Mouse (Mus musculus) CH12.LX (cell line): Measurements from ENCODE around the gene Birc3. TPM values are rescaled to one million over a fixed set of nuclear protein-coding genes. Genes with fewer than 3 reads are reported as not detected.

Source experiments
- DNase-seq: peaks from one replicate; pipeline ENCODE4 v3.0.0-alpha.2; 2013; ENCODE audit errors: extremely low read depth
- H3K27ac ChIP-seq: 2 replicates; pipeline ENCODE4 v1.5.1; 2012; ENCODE audit warnings: low read depth, mild to moderate bottlenecking, control low read depth, moderate library complexity; ENCODE audit not compliant: insufficient read depth
- H3K27me3 ChIP-seq: replicated peaks from 2 replicates; pipeline ENCODE3; 2012; ENCODE audit warnings: inconsistent platforms
- H3K36me3 ChIP-seq, 2 experiments: replicated peaks in 1 of 2; 2 replicates each; pipeline versions ENCODE3 to v1.6.1; 2012; ENCODE audit warnings: inconsistent platforms in 1 of 2, low read length in 1 of 2, mild to moderate bottlenecking in 1 of 2, mixed read lengths in 1 of 2, moderate library complexity in 1 of 2; ENCODE audit not compliant: control insufficient read depth in 1 of 2, insufficient read depth in 1 of 2
- H3K4me1 ChIP-seq, 2 experiments: 2 replicates each; pipeline ENCODE4 v1.6.1; 2012; ENCODE audit warnings: inconsistent platforms in 1 of 2, moderate library complexity in 1 of 2; ENCODE audit not compliant: insufficient read depth in 2 of 2, control insufficient read depth in 1 of 2
- H3K4me2 ChIP-seq: 2 replicates; pipeline ENCODE4 v1.6.1; 2012; ENCODE audit warnings: low read depth, mild to moderate bottlenecking, control low read depth; ENCODE audit not compliant: poor library complexity, insufficient read depth, severe bottlenecking
- H3K4me3 ChIP-seq, 3 experiments: fragments of 150-350 bp in 1 of 3; sonication (generic) in 1 of 3; replicated peaks in 1 of 3; 2 replicates each; pipeline versions ENCODE3 to v1.5.1; 2011 to 2012; ENCODE audit warnings: low read depth in 2 of 3, low read length in 2 of 3, mild to moderate bottlenecking in 2 of 3, moderate library complexity in 2 of 3, control low read depth in 1 of 3, improper control_type of control experiment in 1 of 3, inconsistent platforms in 1 of 3, mixed read lengths in 1 of 3; ENCODE audit not compliant: poor library complexity in 1 of 3
- H3K79me2 ChIP-seq: replicated peaks from 2 replicates; pipeline ENCODE4 v1.6.1; 2012; ENCODE audit warnings: mild to moderate bottlenecking, moderate library complexity; ENCODE audit not compliant: control insufficient read depth, poor library complexity, insufficient read depth, severe bottlenecking; ENCODE audit errors: extremely low read depth
- H3K9ac ChIP-seq: 2 replicates; pipeline ENCODE4 v1.6.1; 2012; ENCODE audit warnings: low read depth, mild to moderate bottlenecking, control low read depth, moderate library complexity; ENCODE audit not compliant: insufficient read depth
- H3K9me3 ChIP-seq: replicated peaks from 2 replicates; pipeline ENCODE3; 2012; ENCODE audit warnings: low read length, inconsistent platforms, mixed read lengths
- BHLHE40 ChIP-seq: IDR thresholded peaks from 2 replicates; pipeline ENCODE4 v1.6.1; 2011; ENCODE audit warnings: mild to moderate bottlenecking, low read depth, low read length, improper control_type of control experiment
- CHD1 ChIP-seq: IDR thresholded peaks from 2 replicates; pipeline ENCODE4 v1.6.1; 2012; ENCODE audit warnings: low read depth, low read length, improper control_type of control experiment, inconsistent platforms
- CHD2 ChIP-seq: IDR thresholded peaks from 2 replicates; pipeline ENCODE4 v1.6.1; 2011; ENCODE audit warnings: low read length, improper control_type of control experiment
- CTCF ChIP-seq, 2 experiments: IDR thresholded peaks in 1 of 2; conservative IDR thresholded peaks in 1 of 2; 2 replicates each; pipeline ENCODE4 v1.5.1; 2011 to 2012; ENCODE audit warnings: low read depth in 2 of 2, low read length in 2 of 2, improper control_type of control experiment in 1 of 2, inconsistent platforms in 1 of 2, mild to moderate bottlenecking in 1 of 2, moderate library complexity in 1 of 2
- E2F4 ChIP-seq: IDR thresholded peaks from 2 replicates; pipeline ENCODE4 v1.6.1; 2011; ENCODE audit warnings: low read depth, low read length, improper control_type of control experiment; ENCODE audit not compliant: insufficient replicate concordance
- EP300 ChIP-seq: IDR thresholded peaks from 2 replicates; pipeline ENCODE4 v1.6.1; 2011; ENCODE audit warnings: low read length, improper control_type of control experiment
- ETS1 ChIP-seq: conservative IDR thresholded peaks from 2 replicates; pipeline ENCODE4 v1.6.1; 2012; ENCODE audit warnings: low read depth, mild to moderate bottlenecking, inconsistent platforms, low read length, improper control_type of control experiment, moderate library complexity
- GABPA ChIP-seq: IDR thresholded peaks from 2 replicates; pipeline ENCODE4 v1.6.1; 2012; ENCODE audit warnings: low read depth, low read length, improper control_type of control experiment, inconsistent platforms; ENCODE audit not compliant: insufficient replicate concordance
- HCFC1 ChIP-seq: IDR thresholded peaks from 2 replicates; pipeline ENCODE4 v1.6.1; 2012; ENCODE audit warnings: low read depth, mild to moderate bottlenecking, inconsistent platforms, low read length, improper control_type of control experiment
- IRF4 ChIP-seq: IDR thresholded peaks from 2 replicates; pipeline ENCODE4 v1.6.1; 2014; ENCODE audit warnings: low read depth, mild to moderate bottlenecking, inconsistent platforms, low read length, improper control_type of control experiment
- JUN ChIP-seq: IDR thresholded peaks from 2 replicates; pipeline ENCODE4 v1.6.1; 2011; ENCODE audit warnings: low read depth, mild to moderate bottlenecking, low read length, improper control_type of control experiment, moderate library complexity; ENCODE audit not compliant: insufficient read depth
- JUND ChIP-seq: conservative IDR thresholded peaks from 2 replicates; pipeline ENCODE4 v1.6.1; 2011; ENCODE audit warnings: low read depth, low read length, improper control_type of control experiment
- KAT2A ChIP-seq: IDR thresholded peaks from 2 replicates; pipeline ENCODE4 v1.6.1; 2012; ENCODE audit warnings: low read length, improper control_type of control experiment, inconsistent platforms; ENCODE audit not compliant: insufficient replicate concordance
- MAFK ChIP-seq: IDR thresholded peaks from 2 replicates; pipeline ENCODE4 v1.6.1; 2011; ENCODE audit warnings: low read length, improper control_type of control experiment; ENCODE audit not compliant: insufficient replicate concordance
- MAX ChIP-seq: IDR thresholded peaks from 2 replicates; pipeline ENCODE4 v1.6.1; 2011; ENCODE audit warnings: low read length, improper control_type of control experiment
- MAZ ChIP-seq: IDR thresholded peaks from 2 replicates; pipeline ENCODE4 v1.6.1; 2012; ENCODE audit warnings: low read depth, mild to moderate bottlenecking, inconsistent platforms, low read length, improper control_type of control experiment, moderate library complexity
- MEF2A ChIP-seq: IDR thresholded peaks from 2 replicates; pipeline ENCODE4 v1.6.1; 2014; ENCODE audit warnings: low read depth, mild to moderate bottlenecking, inconsistent platforms, low read length, improper control_type of control experiment, borderline replicate concordance
- MXI1 ChIP-seq: IDR thresholded peaks from 2 replicates; pipeline ENCODE4 v1.6.1; 2011; ENCODE audit warnings: mild to moderate bottlenecking, low read depth, low read length, improper control_type of control experiment
- MYC ChIP-seq: IDR thresholded peaks from 2 replicates; pipeline ENCODE4 v1.6.1; 2011; ENCODE audit warnings: low read depth, mild to moderate bottlenecking, improper control_type of control experiment, low read length
- NELFE ChIP-seq: IDR thresholded peaks from 2 replicates; pipeline ENCODE4 v1.6.1; 2011; ENCODE audit warnings: low read depth, low read length, improper control_type of control experiment
- NRF1 ChIP-seq: IDR thresholded peaks from 2 replicates; pipeline ENCODE4 v1.6.1; 2014; ENCODE audit warnings: low read depth, mild to moderate bottlenecking, inconsistent platforms, low read length, improper control_type of control experiment, moderate library complexity
- PAX5 ChIP-seq: IDR thresholded peaks from 2 replicates; pipeline ENCODE4 v1.6.1; 2012; ENCODE audit warnings: low read length, inconsistent platforms, mixed read lengths
- POLR2A ChIP-seq: IDR thresholded peaks from 2 replicates; pipeline ENCODE4 v1.6.1; 2011; ENCODE audit warnings: low read depth, mild to moderate bottlenecking, improper control_type of control experiment, low read length
- POLR2AphosphoS2 ChIP-seq: IDR thresholded peaks from 2 replicates; pipeline ENCODE4 v1.6.1; 2011; ENCODE audit warnings: low read depth, low read length, improper control_type of control experiment
- RAD21 ChIP-seq: IDR thresholded peaks from 2 replicates; pipeline ENCODE4 v1.6.1; 2011; ENCODE audit warnings: low read depth, mild to moderate bottlenecking, low read length, improper control_type of control experiment, moderate library complexity
- RCOR1 ChIP-seq: conservative IDR thresholded peaks from 2 replicates; pipeline ENCODE4 v1.6.1; 2012; ENCODE audit warnings: low read depth, mild to moderate bottlenecking, inconsistent platforms, low read length, improper control_type of control experiment
- SIN3A ChIP-seq: IDR thresholded peaks from 2 replicates; pipeline ENCODE4 v1.6.1; 2012; ENCODE audit warnings: low read length, improper control_type of control experiment, inconsistent platforms
- SMC3 ChIP-seq: IDR thresholded peaks from 2 replicates; pipeline ENCODE4 v1.6.1; 2011; ENCODE audit warnings: low read depth, low read length, improper control_type of control experiment
- TBP ChIP-seq: conservative IDR thresholded peaks from 2 replicates; pipeline ENCODE4 v1.6.1; 2011; ENCODE audit warnings: low read depth, low read length, improper control_type of control experiment
- TCF12 ChIP-seq: IDR thresholded peaks from 2 replicates; pipeline ENCODE4 v1.6.1; 2014; ENCODE audit warnings: low read depth, mild to moderate bottlenecking, inconsistent platforms, low read length, improper control_type of control experiment
- UBTF ChIP-seq: IDR thresholded peaks from 2 replicates; pipeline ENCODE4 v1.6.1; 2012; ENCODE audit warnings: low read depth, mild to moderate bottlenecking, inconsistent platforms, low read length, improper control_type of control experiment, moderate library complexity
- USF1 ChIP-seq: IDR thresholded peaks from 2 replicates; pipeline ENCODE4 v1.6.1; 2014; ENCODE audit warnings: low read depth, mild to moderate bottlenecking, inconsistent platforms, low read length, improper control_type of control experiment
- USF2 ChIP-seq: conservative IDR thresholded peaks from 2 replicates; pipeline ENCODE4 v1.6.1; 2011; ENCODE audit warnings: low read depth, low read length, improper control_type of control experiment
- ZC3H11A ChIP-seq: IDR thresholded peaks from 2 replicates; pipeline ENCODE4 v1.6.1; 2012; ENCODE audit warnings: low read depth, mild to moderate bottlenecking, inconsistent platforms, low read length, improper control_type of control experiment
- ZKSCAN1 ChIP-seq: IDR thresholded peaks from 2 replicates; pipeline ENCODE4 v1.6.1; 2012; ENCODE audit warnings: low read depth, inconsistent platforms, low read length, improper control_type of control experiment, borderline replicate concordance
- ZMIZ1 ChIP-seq: IDR thresholded peaks from 2 replicates; pipeline ENCODE4 v1.6.1; 2012; ENCODE audit warnings: low read depth, mild to moderate bottlenecking, inconsistent platforms, low read length, improper control_type of control experiment
- ZNF384 ChIP-seq: IDR thresholded peaks from 2 replicates; pipeline ENCODE4 v1.6.1; 2012; ENCODE audit warnings: low read depth, low read length, improper control_type of control experiment, inconsistent platforms
- dilution Hi-C: fragments of 300-500 bp; cut with MboI; formaldehyde crosslinking; loops from 2 replicates; pipeline ENCODE4 v1.14.3; 2020; ENCODE audit warnings: low sequenced_read_pairs; ENCODE audit not compliant: extremely low pct_unique_long_range_greater_than_20kb, extremely low pct_ligation_motif_present
- in situ Hi-C: fragments of 300-500 bp; cut with MboI; formaldehyde crosslinking; loops from 3 replicates; pipeline ENCODE4 v1.14.3; 2019; ENCODE audit warnings: low sequenced_read_pairs, low pct_ligation_motif_present, low pct_unique_long_range_greater_than_20kb, mixed read lengths
- polyA plus RNA-seq: library from polyadenylated mRNA; unstranded; fragments of >175 nt; gene quantifications from 2 replicates; pipeline ENCODE4 v1.2.1, GENCODE M21; 2012; ENCODE audit warnings: low read depth; ENCODE audit not compliant: insufficient read length
- total RNA-seq, 2 experiments: library from RNA; depleted of rRNA; stranded (reverse); fragments of 300-350 nt in 1 of 2; fragments of >200 nt in 1 of 2; gene quantifications; 2 replicates each; pipeline ENCODE4 v1.2.3; 2012 to 2014

Gene Birc3
- total and polyA plus RNA-seq, 3 experiments = 67.9 to 80.0 (median 73.2) TPM

DNA sequence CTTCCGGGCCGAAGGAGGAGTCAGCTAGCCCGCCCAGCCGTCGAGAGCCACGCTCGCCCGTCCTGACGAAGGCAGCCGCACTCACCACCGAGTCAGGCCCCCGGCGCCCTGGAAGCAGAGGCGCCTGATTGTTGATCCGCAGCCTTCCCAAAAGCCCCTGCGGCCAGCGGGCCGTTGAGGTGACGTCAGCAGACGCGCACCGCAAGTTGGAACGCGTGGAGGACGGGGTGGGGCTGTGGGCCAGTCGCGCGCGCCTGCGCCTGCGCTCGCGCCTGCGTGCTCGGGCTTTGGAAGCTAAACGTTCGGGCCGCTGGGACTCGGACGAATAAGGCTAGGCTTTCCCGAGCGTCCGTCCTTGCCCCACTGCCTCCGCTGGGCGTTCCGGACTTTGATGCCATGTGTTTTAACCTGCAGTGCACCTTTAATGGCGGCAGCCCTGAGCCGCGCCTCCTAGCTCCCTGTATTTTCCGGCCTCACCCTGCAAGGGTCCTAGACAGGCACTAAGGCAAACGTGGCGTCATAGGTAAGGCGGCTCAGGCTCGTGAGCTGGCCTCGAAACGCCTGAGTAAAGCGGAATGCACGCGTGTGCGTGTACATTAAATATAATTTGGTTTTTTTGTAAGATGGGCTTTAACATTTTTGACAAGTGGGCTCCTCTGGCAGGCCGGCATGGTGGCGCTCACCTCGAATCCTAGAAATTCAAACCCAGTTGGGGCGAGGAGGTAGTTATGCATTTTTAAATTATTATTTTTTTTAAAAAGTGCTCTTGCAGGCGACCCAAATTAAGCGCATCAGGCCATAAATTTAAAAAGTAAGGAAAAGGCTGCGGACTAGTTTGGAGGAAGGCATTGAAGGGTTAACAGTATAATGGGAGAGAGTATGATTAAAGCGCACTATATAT, 35.8 kb downstream of the Birc3 start, which contains the start of gene Birc2:
TSS of gene Birc2 (minus strand) at position 160 of the 901 bp plus-strand sequence.
- peaks cover 0 to 12% of the 10 kb centered on the region in 2 experiments for H3K36me3 ChIP-seq
- no peaks in the 10 kb centered on the region for H3K9me3 ChIP-seq
- H3K79me2 ChIP-seq = peaks cover 33% of the 10 kb centered on the region
- H3K27ac ChIP-seq = peak within 1 kb of the TSS; percentile 97
- peak within 1 kb of the TSS; percentile 99 for H3K9ac ChIP-seq
- in situ Hi-C loops = no loop called here
- DNase-seq = peak; percentile 96
- H3K4me3 ChIP-seq = peak within 1 kb of the TSS; percentile 71 to 81 (median 80)
- H3K27me3 ChIP-seq = no peaks in the 10 kb centered on the region
- H3K4me1 ChIP-seq = peaks cover 2 to 12% of the 10 kb centered on the region in 2 experiments; a peak in 3 of 4 replicates
- H3K4me2 ChIP-seq = peak within 1 kb of the TSS; percentile 77
- dilution Hi-C loops = no loop called here
- TF ChIP-seq MEF2A = peak; percentile 82
- TF ChIP-seq MAX = peak; percentile 90
- TF ChIP-seq TBP = peak; percentile 65; the same call in 1 of the 2 replicates
- TF ChIP-seq PAX5 = no peak
- TF ChIP-seq NELFE = peak; percentile 93
- TF ChIP-seq EP300 = no peak
- TF ChIP-seq ZNF384 = no peak
- TF ChIP-seq RCOR1 = 0 out of 2 replicates have a peak, but pooled peaks have one; percentile 56
- TF ChIP-seq BHLHE40 = peak; percentile 76
- no peak for TF ChIP-seq JUN
- TF ChIP-seq IRF4 = 0 out of 2 replicates have a peak, but pooled peaks have one; percentile 41
- no peak for TF ChIP-seq JUND
- peak; percentile 91 for TF ChIP-seq POLR2A
- TF ChIP-seq SMC3 = no peak; the same call in 1 of the 2 replicates
- TF ChIP-seq GABPA = peak; percentile 22; the same call in 1 of the 2 replicates
- peak; percentile 67 for TF ChIP-seq SIN3A
- TF ChIP-seq NRF1 = peak; percentile 98
- TF ChIP-seq CTCF (conservative IDR thresholded peaks at IDR 0.05 in 1 of 2, IDR thresholded peaks at IDR 0.05 in 1 of 2; ENCODE audit: low read depth in 2 of 2, low read length in 2 of 2) = no peak
- TF ChIP-seq MAFK = no peak
- TF ChIP-seq HCFC1 = peak; percentile 81
- peak; percentile 75; the same call in 1 of the 2 replicates for TF ChIP-seq POLR2AphosphoS2
- no peak for TF ChIP-seq USF1
- TF ChIP-seq KAT2A = peak; percentile 73; the same call in 1 of the 2 replicates
- no peak; the same call in 1 of the 2 replicates for TF ChIP-seq USF2
- TF ChIP-seq ZMIZ1 = peak; percentile 87
- TF ChIP-seq E2F4 = 0 out of 2 replicates have a peak, but pooled peaks have one; percentile 29
- peak; percentile 68 for TF ChIP-seq ETS1
- TF ChIP-seq MAZ = peak; percentile 66; the same call in 1 of the 2 replicates
- peak; percentile 97 for TF ChIP-seq UBTF
- peak; percentile 82 for TF ChIP-seq MYC
- TF ChIP-seq CHD1 = 0 out of 2 replicates have a peak, but pooled peaks have one; percentile 68
- TF ChIP-seq ZKSCAN1 = no peak
- TF ChIP-seq TCF12 = peak; percentile 92
- no peak for TF ChIP-seq ZC3H11A
- no peak for TF ChIP-seq RAD21
- no peak; the same call in 1 of the 2 replicates for TF ChIP-seq CHD2
- peak; percentile 73 for TF ChIP-seq MXI1
